Mouse (Mus musculus) cerebellum, adult 2 months (tissue): ENCODE data around the gene Fndc3b.

Source experiments
- CTCF ChIP-seq: fragments of 200-500 bp; IDR thresholded peaks from 2 replicates; pipeline ENCODE4 v1.5.1; 2011; ENCODE audit warnings: low read depth, mild to moderate bottlenecking, control low read depth, low read length, moderate library complexity, borderline replicate concordance; ENCODE audit not compliant: insufficient read depth
- POLR2A ChIP-seq: fragments of 200-500 bp; IDR thresholded peaks from 2 replicates; pipeline ENCODE4 v1.6.1; 2011; ENCODE audit warnings: low read length, control low read depth, borderline replicate concordance; ENCODE audit not compliant: insufficient read depth

DNA sequence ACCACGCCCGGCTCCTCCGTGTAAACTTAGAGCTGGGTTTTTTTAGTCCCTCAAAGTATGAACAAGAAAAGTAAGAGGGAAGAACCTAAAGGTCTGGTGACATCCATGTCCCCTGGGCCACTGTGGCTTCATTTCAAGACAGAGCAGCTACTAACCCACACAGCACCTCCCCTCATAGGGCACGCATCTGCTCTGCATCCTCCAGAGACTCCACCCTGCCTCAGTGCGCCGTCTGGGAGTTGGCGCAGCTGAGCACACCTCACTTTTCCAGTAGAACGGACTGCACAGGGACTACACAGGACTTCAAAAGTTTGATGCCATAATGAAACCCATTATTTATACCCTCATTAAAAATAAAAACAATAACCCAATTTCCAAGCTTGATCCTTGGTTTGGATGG, 130.2 kb downstream of the Fndc3b start:
- no peak for TF ChIP-seq POLR2A
- TF ChIP-seq CTCF: no peak
